Mouse (Mus musculus): ENCODE data around the gene Adamts9. TPM values are rescaled to one million over a fixed set of nuclear protein-coding genes. Genes with fewer than 3 reads are reported as not detected.
A peak's percentile ranks its signal among the peaks of the same experiment; 100 is the strongest.

The Adamts9 gene
- polyA plus RNA-seq, 1 experiment from 2014 or later: 1.9 TPM

DNA sequence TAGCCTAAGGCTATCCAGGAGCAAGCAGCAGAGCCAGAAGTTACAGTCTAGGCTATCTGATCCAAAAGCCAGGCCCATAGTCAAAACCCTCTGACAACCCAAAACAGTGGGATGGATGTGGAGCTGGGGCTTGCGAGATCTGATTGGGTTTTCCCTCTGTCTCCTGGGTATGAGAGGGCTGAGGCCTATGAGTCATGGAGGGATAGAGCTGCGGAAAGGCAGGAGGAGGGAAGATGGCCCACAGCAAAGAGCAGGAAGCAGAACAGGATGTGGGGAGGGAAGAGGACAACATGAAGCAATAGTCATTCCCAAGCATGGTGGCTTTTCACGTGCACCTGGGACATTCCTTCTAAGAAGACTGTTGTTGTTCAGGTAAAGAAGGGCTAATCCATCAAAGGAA lies 32.7 kb downstream of the Adamts9 start:
- no peak overlapping the region for H3K4me3 ChIP-seq
- DNase-seq (ENCODE audit: low spot score): no peak
- H3K36me3 ChIP-seq: no peaks in the 10 kb centered on the region
- peaks cover 18% of the 10 kb centered on the region for H3K4me1 ChIP-seq
- 79% methylated on average over 3 of the region's 3 CpGs for WGBS
- H3K9me3 ChIP-seq (replicated peaks): no peaks in the 10 kb centered on the region
- H3K27me3 ChIP-seq (ENCODE audit: low read depth, poor library complexity, severe bottlenecking): no peaks in the 10 kb centered on the region
- H3K27ac ChIP-seq (replicated peaks): no peak overlapping the region

DNA sequence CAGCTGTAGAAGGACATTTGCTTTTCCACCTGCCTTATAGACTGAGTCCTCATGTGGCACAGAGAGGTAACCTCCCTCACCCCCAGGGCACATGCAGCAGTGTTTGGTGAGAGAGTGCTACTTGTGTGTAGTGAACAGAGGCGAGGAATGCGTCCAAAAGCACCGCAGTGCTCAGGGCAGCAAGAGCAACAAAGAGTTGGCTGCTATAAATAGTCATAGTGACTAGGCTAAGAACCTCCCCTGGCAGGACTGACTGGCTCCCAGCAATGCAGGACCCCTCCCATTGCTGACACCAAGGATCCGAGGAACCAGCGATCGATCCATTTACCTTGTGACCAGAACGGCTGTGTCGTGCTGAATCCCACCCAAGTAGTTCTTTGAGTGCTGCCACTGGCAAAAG lies 33.9 kb downstream of the Adamts9 start:
- 79% methylated on average over 8 of the region's 8 CpGs for WGBS

GRCm38 (mm10) chr6:92905922-92906321 lies 37.4 kb downstream of the Adamts9 start:
- Histone ChIP-seq H3K4me3 (no peak overlapping the region), H3K4me1 (peaks cover 18% of the 10 kb centered on the region), H3K27me3 (ENCODE audit: low read depth, poor library complexity, severe bottlenecking) (no peaks in the 10 kb centered on the region), H3K36me3 (peaks cover 11% of the 10 kb centered on the region; the same call in 1 of the 2 replicates), H3K27ac (replicated peaks) (no peak overlapping the region), H3K9me3 (replicated peaks) (no peaks in the 10 kb centered on the region)
- WGBS: 25% methylated on average over 5 of the region's 5 CpGs
- DNase-seq (ENCODE audit: low spot score): peak; percentile 15

More for the DNA sequence above, 33.9 kb downstream of the Adamts9 start:
- Histone ChIP-seq H3K4me1 (peaks cover 18% of the 10 kb centered on the region), H3K36me3 (no peaks in the 10 kb centered on the region), H3K27ac (replicated peaks) (no peak overlapping the region), H3K4me3 (no peak overlapping the region), H3K9me3 (replicated peaks) (no peaks in the 10 kb centered on the region), H3K27me3 (ENCODE audit: low read depth, poor library complexity, severe bottlenecking) (no peaks in the 10 kb centered on the region)
- DNase-seq (ENCODE audit: low spot score): no peak

- WGBS: 75% methylated on average over 2 of the region's 2 CpGs
- Histone ChIP-seq H3K9me3 (replicated peaks) (no peaks in the 10 kb centered on the region), H3K4me3 (no peak overlapping the region), H3K4me1 (peaks cover 18% of the 10 kb centered on the region), H3K36me3 (peaks cover 11% of the 10 kb centered on the region; the same call in 1 of the 2 replicates), H3K27me3 (ENCODE audit: low read depth, poor library complexity, severe bottlenecking) (no peaks in the 10 kb centered on the region), H3K27ac (replicated peaks) (no peak overlapping the region)
- DNase-seq (ENCODE audit: low spot score): no peak
Observed at GRCm38 (mm10) chr6:92904491-92904890, 38.8 kb downstream of the Adamts9 start.

DNA sequence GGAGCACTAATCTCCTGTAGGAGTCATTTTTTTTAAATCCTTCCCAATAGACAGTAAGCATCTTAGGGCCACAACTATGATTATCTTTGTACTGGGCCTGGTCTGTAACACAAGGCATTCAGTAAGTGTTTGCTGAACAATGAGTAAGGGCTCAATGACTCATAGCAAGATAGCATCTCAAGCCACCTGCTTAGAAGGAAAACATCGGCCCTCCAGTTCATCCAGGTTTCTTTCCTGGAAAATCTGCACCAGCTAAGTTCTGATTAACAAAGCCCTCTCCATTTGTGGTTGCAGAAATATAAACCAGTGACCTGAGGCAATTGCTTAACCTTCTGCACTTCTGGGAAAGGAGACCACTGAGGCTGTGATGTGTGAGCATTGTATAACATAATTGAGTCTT lies 39.3 kb downstream of the Adamts9 start:
- Histone ChIP-seq H3K27me3 (ENCODE audit: low read depth, poor library complexity, severe bottlenecking) (no peaks in the 10 kb centered on the region), H3K36me3 (peaks cover 11% of the 10 kb centered on the region; the same call in 1 of the 2 replicates), H3K27ac (replicated peaks) (no peak overlapping the region), H3K4me3 (no peak overlapping the region), H3K4me1 (peaks cover 15% of the 10 kb centered on the region), H3K9me3 (replicated peaks) (no peaks in the 10 kb centered on the region)
- 83% methylated on average over 1 of the region's 1 CpGs for WGBS
- no peak for DNase-seq (ENCODE audit: low spot score)

DNA sequence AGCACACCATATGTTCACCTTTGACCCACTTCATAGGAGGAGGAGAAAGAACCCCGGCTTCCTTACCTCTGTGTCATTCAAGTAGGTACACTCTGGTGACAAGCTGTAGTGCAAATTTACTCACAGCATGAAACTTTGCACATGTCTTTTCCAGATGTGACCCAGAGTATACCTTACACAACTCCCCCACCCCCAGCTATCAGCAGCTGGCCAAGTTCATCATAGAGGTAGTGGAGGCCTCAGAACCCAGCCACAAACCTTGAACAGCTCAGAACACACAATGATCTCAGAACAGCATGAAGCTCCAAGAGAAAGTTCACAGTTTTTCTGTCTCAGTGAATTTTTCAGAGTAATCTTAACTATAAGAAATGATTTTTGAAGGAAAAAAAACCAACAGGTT lies 51.8 kb downstream of the Adamts9 start:
- 79% methylated on average over 1 of the region's 1 CpGs for WGBS
- H3K9me3 ChIP-seq (replicated peaks): no peaks in the 10 kb centered on the region
- peaks cover 15% of the 10 kb centered on the region for H3K4me1 ChIP-seq
- DNase-seq (ENCODE audit: low spot score): no peak
- peaks cover 51% of the 10 kb centered on the region for H3K27me3 ChIP-seq (ENCODE audit: low read depth, poor library complexity, severe bottlenecking)
- H3K27ac ChIP-seq (replicated peaks): no peak overlapping the region
- H3K4me3 ChIP-seq: no peak overlapping the region
- peaks cover 22% of the 10 kb centered on the region for H3K36me3 ChIP-seq

DNA sequence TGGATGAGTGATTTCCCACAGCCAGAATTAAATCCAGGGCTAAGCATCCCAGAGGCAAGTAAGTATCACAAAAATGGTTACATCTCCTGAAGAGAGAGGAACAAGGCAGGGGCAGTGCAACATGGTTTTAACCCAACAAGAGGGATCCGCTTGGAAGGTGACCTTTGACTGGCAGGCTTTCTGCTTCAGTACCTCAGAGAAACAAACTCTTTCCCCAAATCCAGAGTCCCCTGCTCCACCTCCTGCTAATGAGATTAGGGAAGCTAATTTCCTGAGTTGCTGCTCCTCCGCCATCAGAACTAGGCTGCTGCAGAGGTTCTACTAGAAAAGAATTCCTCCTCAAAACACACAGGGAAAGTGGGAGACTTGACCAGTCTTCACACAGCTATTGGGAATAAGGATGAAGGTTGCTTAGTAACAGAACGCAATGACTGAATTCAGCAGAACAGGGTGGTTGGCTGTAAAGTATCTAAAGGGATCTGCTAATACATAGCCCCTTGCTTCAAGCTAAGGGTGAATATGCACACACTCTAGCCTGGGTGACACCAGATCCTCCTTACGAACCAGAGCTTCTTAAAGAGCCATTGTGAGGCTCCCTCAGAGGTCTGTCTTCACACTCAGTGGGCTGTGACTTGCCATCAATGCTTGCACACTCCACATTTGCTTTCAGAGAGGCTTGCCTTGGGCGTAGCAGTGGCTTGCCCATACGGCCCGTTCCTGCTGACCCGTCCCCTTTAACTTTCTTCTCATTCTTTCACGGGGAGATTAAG lies 60.0 kb downstream of the Adamts9 start:
- Histone ChIP-seq H3K4me3 (no peak overlapping the region), H3K4me1 (peaks cover 26% of the 10 kb centered on the region), H3K36me3 (no peaks in the 10 kb centered on the region), H3K9me3 (replicated peaks) (no peaks in the 10 kb centered on the region), H3K27me3 (ENCODE audit: low read depth, poor library complexity, severe bottlenecking) (peaks cover 93% of the 10 kb centered on the region), H3K27ac (replicated peaks) (no peak overlapping the region)
- 10% methylated on average over 9 of the region's 9 CpGs for WGBS
- peak; percentile 41 for DNase-seq (ENCODE audit: low spot score)

DNA sequence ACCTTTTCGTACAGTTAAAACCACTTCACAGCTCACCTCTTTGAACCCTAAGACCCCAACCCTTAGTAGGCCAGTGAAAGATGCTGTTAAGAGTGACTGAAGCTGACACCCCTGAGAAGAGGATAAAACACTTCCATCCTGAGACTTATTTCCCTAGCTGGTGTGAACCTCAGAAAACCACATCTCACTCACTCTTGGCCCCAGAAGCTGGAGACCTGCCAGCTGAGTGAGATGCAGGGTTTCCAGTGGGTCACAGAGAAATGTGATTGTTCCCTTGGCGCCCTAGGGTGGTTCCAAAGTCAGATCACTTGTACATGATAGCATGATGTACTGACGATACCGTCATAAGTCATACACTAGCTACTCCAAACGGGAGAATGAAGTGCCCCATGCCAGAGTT lies 60.8 kb downstream of the Adamts9 start:
- DNase-seq (ENCODE audit: low spot score): no peak
- WGBS: 61% methylated on average over 5 of the region's 5 CpGs
- H3K27ac ChIP-seq (replicated peaks): no peak overlapping the region
- H3K4me3 ChIP-seq: no peak overlapping the region
- peaks cover 26% of the 10 kb centered on the region for H3K4me1 ChIP-seq
- peaks cover 4% of the 10 kb centered on the region; the same call in 1 of the 2 replicates for H3K36me3 ChIP-seq
- H3K27me3 ChIP-seq (ENCODE audit: low read depth, poor library complexity, severe bottlenecking): peaks cover 91% of the 10 kb centered on the region
- no peaks in the 10 kb centered on the region for H3K9me3 ChIP-seq (replicated peaks)

- DNase-seq (ENCODE audit: low spot score): no peak
- H3K9me3 ChIP-seq (replicated peaks): no peaks in the 10 kb centered on the region
- H3K27me3 ChIP-seq (ENCODE audit: low read depth, poor library complexity, severe bottlenecking): peaks cover 77% of the 10 kb centered on the region
- peaks cover 26% of the 10 kb centered on the region for H3K4me1 ChIP-seq
- no peak overlapping the region for H3K4me3 ChIP-seq
- WGBS: 76% methylated on average over 14 of the region's 14 CpGs
- peaks cover 5% of the 10 kb centered on the region; the same call in 1 of the 2 replicates for H3K36me3 ChIP-seq
- no peak overlapping the region for H3K27ac ChIP-seq (replicated peaks)
Observed at GRCm38 (mm10) chr6:92879700-92880265, 63.5 kb downstream of the Adamts9 start.

DNA sequence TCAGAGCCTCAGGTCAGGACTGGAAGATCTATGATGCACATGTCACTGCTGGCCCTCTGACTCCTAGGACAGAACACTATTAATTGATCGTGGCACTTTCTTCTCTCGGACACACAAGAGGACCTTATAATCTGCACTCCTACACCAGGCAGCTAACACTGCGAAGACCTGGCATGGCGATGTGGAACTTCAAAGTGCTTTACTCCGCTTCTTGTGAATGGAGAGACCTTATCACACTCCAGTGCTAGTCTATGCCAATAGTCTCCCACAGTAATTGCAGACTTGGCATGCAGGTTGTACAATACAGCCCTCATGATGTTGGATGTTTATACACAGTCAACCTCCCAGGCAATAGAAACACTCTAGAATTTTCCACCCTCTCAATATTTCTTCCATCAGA lies 64.5 kb downstream of the Adamts9 start:
- peaks cover 66% of the 10 kb centered on the region for H3K27me3 ChIP-seq (ENCODE audit: low read depth, poor library complexity, severe bottlenecking)
- WGBS: 91% methylated on average over 5 of the region's 5 CpGs
- H3K4me1 ChIP-seq: peaks cover 19% of the 10 kb centered on the region
- H3K36me3 ChIP-seq: peaks cover 5% of the 10 kb centered on the region; the same call in 1 of the 2 replicates
- no peaks in the 10 kb centered on the region for H3K9me3 ChIP-seq (replicated peaks)
- H3K27ac ChIP-seq (replicated peaks): no peak overlapping the region
- no peak overlapping the region for H3K4me3 ChIP-seq
- no peak for DNase-seq (ENCODE audit: low spot score)

GRCm38 (mm10) chr6:92877236-92877635 lies 66.1 kb downstream of the Adamts9 start:
- H3K27ac ChIP-seq (replicated peaks): no peak overlapping the region
- H3K9me3 ChIP-seq (replicated peaks): no peaks in the 10 kb centered on the region
- 96% methylated on average over 4 of the region's 4 CpGs for WGBS
- H3K4me1 ChIP-seq: peaks cover 4% of the 10 kb centered on the region; the same call in 1 of the 2 replicates
- H3K4me3 ChIP-seq: no peak overlapping the region
- peaks cover 58% of the 10 kb centered on the region for H3K27me3 ChIP-seq (ENCODE audit: low read depth, poor library complexity, severe bottlenecking)
- peaks cover 5% of the 10 kb centered on the region; the same call in 1 of the 2 replicates for H3K36me3 ChIP-seq
- no peak for DNase-seq (ENCODE audit: low spot score)

- Histone ChIP-seq H3K4me3 (no peak overlapping the region), H3K27me3 (ENCODE audit: low read depth, poor library complexity, severe bottlenecking) (peaks cover 47% of the 10 kb centered on the region), H3K9me3 (replicated peaks) (no peaks in the 10 kb centered on the region), H3K4me1 (no peaks in the 10 kb centered on the region), H3K27ac (replicated peaks) (no peak overlapping the region), H3K36me3 (peaks cover 5% of the 10 kb centered on the region; the same call in 1 of the 2 replicates)
- 87% methylated on average over 5 of the region's 5 CpGs for WGBS
- DNase-seq (ENCODE audit: low spot score): no peak
Observed at GRCm38 (mm10) chr6:92876121-92876520, 67.2 kb downstream of the Adamts9 start.

DNA sequence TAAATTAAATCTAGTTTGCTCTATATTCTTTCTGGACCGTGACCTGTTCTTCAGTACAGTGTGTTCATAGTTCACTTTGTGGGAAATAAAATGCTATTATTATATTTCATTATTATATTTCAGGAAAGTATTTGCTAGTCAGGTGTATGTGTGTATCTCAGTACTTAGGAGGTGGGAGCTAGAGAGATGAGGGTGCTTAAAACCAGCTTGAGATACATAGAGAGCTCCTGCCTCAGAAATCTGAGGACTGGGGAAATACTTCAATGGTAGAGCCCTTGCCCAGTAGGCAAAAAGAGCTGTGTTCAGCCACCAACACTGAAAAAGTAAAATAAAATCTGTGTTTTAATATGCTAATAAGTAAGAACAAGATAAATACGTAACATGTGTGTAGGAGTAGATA lies 68.0 kb downstream of the Adamts9 start:
- Histone ChIP-seq H3K27ac (replicated peaks) (no peak overlapping the region), H3K36me3 (peaks cover 5% of the 10 kb centered on the region; the same call in 1 of the 2 replicates), H3K9me3 (replicated peaks) (no peaks in the 10 kb centered on the region), H3K4me1 (no peaks in the 10 kb centered on the region), H3K4me3 (no peak overlapping the region), H3K27me3 (ENCODE audit: low read depth, poor library complexity, severe bottlenecking) (peaks cover 39% of the 10 kb centered on the region)
- 89% methylated on average over 2 of the region's 2 CpGs for WGBS
- no peak for DNase-seq (ENCODE audit: low spot score)
